Mouse (Mus musculus): ENCODE results near the gene Tbx6. TPM values are rescaled to one million over a fixed set of nuclear protein-coding genes. Genes with fewer than 3 reads are reported as not detected.

The Tbx6 gene
- polyA plus RNA-seq, 1 experiment: 3.0 TPM

GRCm38 (mm10) chr7:126765540-126765939, 15.7 kb upstream of the Tbx6 start:
- H3K9me3 ChIP-seq: no peaks in the 10 kb centered on the region
- H3K36me3 ChIP-seq (replicated peaks; ENCODE audit: low read length): peaks cover 100% of the 10 kb centered on the region
- no peaks in the 10 kb centered on the region for H3K27me3 ChIP-seq (replicated peaks)
- peaks cover 77% of the 10 kb centered on the region for H3K4me1 ChIP-seq
- H3K4me3 ChIP-seq (replicated peaks): peak overlapping the region; percentile 67
- TF ChIP-seq GATA1 (IDR thresholded peaks at IDR 0.05; ENCODE audit: borderline replicate concordance, low read length) (no peak), FLI1 (IDR thresholded peaks at IDR 0.05; ENCODE audit: low read length) (no peak)

- H3K4me1 ChIP-seq: peaks cover 75% of the 10 kb centered on the region
- peaks cover 100% of the 10 kb centered on the region for H3K36me3 ChIP-seq (replicated peaks; ENCODE audit: low read length)
- H3K27me3 ChIP-seq (replicated peaks): no peaks in the 10 kb centered on the region
- no peaks in the 10 kb centered on the region for H3K9me3 ChIP-seq
- peak within 1 kb of the TSS; percentile 67 for H3K4me3 ChIP-seq (replicated peaks)
- TF ChIP-seq GATA1 (IDR thresholded peaks at IDR 0.05; ENCODE audit: borderline replicate concordance, low read length): no peak
- TF ChIP-seq FLI1 (IDR thresholded peaks at IDR 0.05; ENCODE audit: low read length): no peak
Measured at GRCm38 (mm10) chr7:126766201-126766600, 15.1 kb upstream of the Tbx6 start, which contains the start of gene Gdpd3. TSS of gene Gdpd3 (plus strand) at chr7:126766334.

- no peaks in the 10 kb centered on the region for H3K9me3 ChIP-seq
- H3K36me3 ChIP-seq (replicated peaks; ENCODE audit: low read length): peaks cover 96% of the 10 kb centered on the region
- TF ChIP-seq FLI1 (IDR thresholded peaks at IDR 0.05; ENCODE audit: low read length): no peak
- TF ChIP-seq GATA1 (IDR thresholded peaks at IDR 0.05; ENCODE audit: borderline replicate concordance, low read length): no peak
- no peak overlapping the region for H3K4me3 ChIP-seq (replicated peaks)
- H3K27me3 ChIP-seq (replicated peaks): no peaks in the 10 kb centered on the region
- H3K4me1 ChIP-seq: peaks cover 69% of the 10 kb centered on the region
Measured at GRCm38 (mm10) chr7:126767001-126767400, 14.3 kb upstream of the Tbx6 start.

GRCm38 (mm10) chr7:126770784-126771183, 10.5 kb upstream of the Tbx6 start:
- H3K4me3 ChIP-seq (replicated peaks): no peak overlapping the region
- H3K36me3 ChIP-seq (replicated peaks; ENCODE audit: low read length): peaks cover 88% of the 10 kb centered on the region
- no peaks in the 10 kb centered on the region for H3K9me3 ChIP-seq

GRCm38 (mm10) chr7:126773351-126773750, 7.9 kb upstream of the Tbx6 start:
- no peaks in the 10 kb centered on the region for H3K27me3 ChIP-seq (replicated peaks)
- H3K9me3 ChIP-seq: no peaks in the 10 kb centered on the region
- peak overlapping the region; percentile 83 for H3K4me3 ChIP-seq (replicated peaks)
- TF ChIP-seq GATA1 (IDR thresholded peaks at IDR 0.05; ENCODE audit: borderline replicate concordance, low read length) (no peak), FLI1 (IDR thresholded peaks at IDR 0.05; ENCODE audit: low read length) (no peak)
- H3K36me3 ChIP-seq (replicated peaks; ENCODE audit: low read length): peaks cover 75% of the 10 kb centered on the region
- H3K4me1 ChIP-seq: peaks cover 66% of the 10 kb centered on the region

More at GRCm38 (mm10) chr7:126770784-126771183, 10.5 kb upstream of the Tbx6 start:
- Histone ChIP-seq H3K27me3 (replicated peaks) (no peaks in the 10 kb centered on the region), H3K4me1 (peaks cover 65% of the 10 kb centered on the region)
- TF ChIP-seq GATA1 (IDR thresholded peaks at IDR 0.05; ENCODE audit: borderline replicate concordance, low read length) (no peak), FLI1 (IDR thresholded peaks at IDR 0.05; ENCODE audit: low read length) (no peak)

- H3K36me3 ChIP-seq (replicated peaks; ENCODE audit: low read length): peaks cover 73% of the 10 kb centered on the region
- no peak for TF ChIP-seq GATA1 (IDR thresholded peaks at IDR 0.05; ENCODE audit: borderline replicate concordance, low read length)
- TF ChIP-seq FLI1 (IDR thresholded peaks at IDR 0.05; ENCODE audit: low read length): no peak
- H3K9me3 ChIP-seq: no peaks in the 10 kb centered on the region
- no peaks in the 10 kb centered on the region for H3K27me3 ChIP-seq (replicated peaks)
- H3K4me3 ChIP-seq (replicated peaks): no peak overlapping the region
- peaks cover 72% of the 10 kb centered on the region for H3K4me1 ChIP-seq
Measured at GRCm38 (mm10) chr7:126774463-126774862, 6.8 kb upstream of the Tbx6 start.

GRCm38 (mm10) chr7:126775185-126775977, 5.9 kb upstream of the Tbx6 start:
- TF ChIP-seq GATA1 (IDR thresholded peaks at IDR 0.05; ENCODE audit: borderline replicate concordance, low read length) (no peak), FLI1 (IDR thresholded peaks at IDR 0.05; ENCODE audit: low read length) (no peak)
- Histone ChIP-seq H3K36me3 (replicated peaks; ENCODE audit: low read length) (peaks cover 72% of the 10 kb centered on the region), H3K4me1 (peaks cover 81% of the 10 kb centered on the region), H3K9me3 (no peaks in the 10 kb centered on the region), H3K4me3 (replicated peaks) (peak overlapping the region; percentile 94), H3K27me3 (replicated peaks) (no peaks in the 10 kb centered on the region)

- TF ChIP-seq FLI1 (IDR thresholded peaks at IDR 0.05; ENCODE audit: low read length): no peak
- no peak for TF ChIP-seq GATA1 (IDR thresholded peaks at IDR 0.05; ENCODE audit: borderline replicate concordance, low read length)
- H3K4me3 ChIP-seq (replicated peaks): peak overlapping the region; percentile 94
- no peaks in the 10 kb centered on the region for H3K27me3 ChIP-seq (replicated peaks)
- peaks cover 85% of the 10 kb centered on the region for H3K4me1 ChIP-seq
- H3K9me3 ChIP-seq: no peaks in the 10 kb centered on the region
- H3K36me3 ChIP-seq (replicated peaks; ENCODE audit: low read length): peaks cover 72% of the 10 kb centered on the region
Measured at GRCm38 (mm10) chr7:126775978-126776234, 5.4 kb upstream of the Tbx6 start.

- Histone ChIP-seq H3K27me3 (replicated peaks) (no peaks in the 10 kb centered on the region), H3K9me3 (no peaks in the 10 kb centered on the region), H3K36me3 (replicated peaks; ENCODE audit: low read length) (peaks cover 75% of the 10 kb centered on the region), H3K4me1 (peaks cover 89% of the 10 kb centered on the region), H3K4me3 (replicated peaks) (peak within 1 kb of the TSS; percentile 94)
- TF ChIP-seq FLI1 (IDR thresholded peaks at IDR 0.05; ENCODE audit: low read length): no peak
- no peak for TF ChIP-seq GATA1 (IDR thresholded peaks at IDR 0.05; ENCODE audit: borderline replicate concordance, low read length)
Measured at GRCm38 (mm10) chr7:126776598-126777057, 4.7 kb upstream of the Tbx6 start, which contains the start of gene Ypel3. TSS of gene Ypel3 (plus strand) at chr7:126776955.

- TF ChIP-seq FLI1 (IDR thresholded peaks at IDR 0.05; ENCODE audit: low read length): no peak
- TF ChIP-seq GATA1 (IDR thresholded peaks at IDR 0.05; ENCODE audit: borderline replicate concordance, low read length): no peak
- peaks cover 76% of the 10 kb centered on the region for H3K36me3 ChIP-seq (replicated peaks; ENCODE audit: low read length)
- no peaks in the 10 kb centered on the region for H3K9me3 ChIP-seq
- H3K27me3 ChIP-seq (replicated peaks): no peaks in the 10 kb centered on the region
- peaks cover 88% of the 10 kb centered on the region for H3K4me1 ChIP-seq
- H3K4me3 ChIP-seq (replicated peaks): peak overlapping the region; percentile 94
Measured at GRCm38 (mm10) chr7:126777476-126777875, 3.8 kb upstream of the Tbx6 start.

All from megakaryocyte, embryonic 14.5 days (primary cell).